Mouse (Mus musculus) brain, embryonic 14.5 days (tissue): ENCODE measurements around the gene Stk33.

Experiments
- CTCF ChIP-seq: fragments of 200-500 bp; IDR thresholded peaks from 2 replicates; pipeline ENCODE4 v1.5.1; 2012; ENCODE audit warnings: inconsistent platforms, mild to moderate bottlenecking, moderate library complexity, borderline replicate concordance; ENCODE audit not compliant: insufficient read depth, insufficient read length; ENCODE audit errors: extremely low read depth
- POLR2A ChIP-seq: fragments of 200-500 bp; IDR thresholded peaks from 2 replicates; pipeline ENCODE4 v1.6.1; 2012; ENCODE audit warnings: mild to moderate bottlenecking, inconsistent platforms, borderline replicate concordance; ENCODE audit not compliant: poor library complexity, insufficient read depth, insufficient read length, severe bottlenecking; ENCODE audit errors: extremely low read depth

- TF ChIP-seq POLR2A (no peak), CTCF (no peak)
These were observed 163.0 kb downstream of the Stk33 start for GRCm38 (mm10) chr7:109275901-109276300.
